Mouse (Mus musculus) adrenal gland (tissue): ENCODE data around the gene Il21r.

ENCODE experiments used
- intact Hi-C: fragments of 180-260 bp; cut with DNase I; formaldehyde crosslinking; loops from one replicate; pipeline ENCODE4 v1.15.1; 2025
- long read RNA-seq, 2 experiments: library from polyadenylated mRNA; unstranded; transcript quantifications; one replicate each; pipeline ENCODE4 v2.0.0; 2020; ENCODE audit warnings: borderline replicate concordance in 1 of 2; ENCODE audit not compliant: insufficient replicate concordance in 1 of 2

Gene Il21r
- long read RNA-seq, experiment 1 = 0 reads
- long read RNA-seq, experiment 2 = 0 reads

GRCm38 (mm10) chr7:125603185-125603631 is at the start of gene Il21r:
Gene Il21r (plus strand): TSS chr7:125603429.
- intact Hi-C loops = no loop called here

GRCm38 (mm10) chr7:125553653-125554428 is 49.4 kb upstream of the Il21r start:
- intact Hi-C loops = no loop called here

- intact Hi-C loops = no loop called here
Measured at GRCm38 (mm10) chr7:125554456-125555114, 48.6 kb upstream of the Il21r start.

- intact Hi-C loops = no loop called here
Measured at GRCm38 (mm10) chr7:125555351-125555872, 47.8 kb upstream of the Il21r start.

- intact Hi-C loops = no loop called here
Measured at GRCm38 (mm10) chr7:125556096-125556495, 47.1 kb upstream of the Il21r start.

GRCm38 (mm10) chr7:125556865-125557264 is 46.4 kb upstream of the Il21r start:
- intact Hi-C loops = no loop called here

- intact Hi-C loops = no loop called here
Measured at GRCm38 (mm10) chr7:125558401-125558945, 44.8 kb upstream of the Il21r start.

- intact Hi-C loops = no loop called here
Measured at GRCm38 (mm10) chr7:125558997-125559396, 44.2 kb upstream of the Il21r start.

GRCm38 (mm10) chr7:125559537-125559936 is 43.7 kb upstream of the Il21r start:
- intact Hi-C loops = no loop called here

GRCm38 (mm10) chr7:125560146-125560785 is 43.0 kb upstream of the Il21r start:
- intact Hi-C loops = no loop called here

- intact Hi-C loops = no loop called here
Measured at GRCm38 (mm10) chr7:125561085-125561690, 42.0 kb upstream of the Il21r start.

GRCm38 (mm10) chr7:125562413-125562812 is 40.8 kb upstream of the Il21r start:
- intact Hi-C loops = no loop called here

- intact Hi-C loops = no loop called here
Measured at GRCm38 (mm10) chr7:125563093-125563492, 40.1 kb upstream of the Il21r start.

- intact Hi-C loops = no loop called here
Measured at GRCm38 (mm10) chr7:125564316-125565024, 38.8 kb upstream of the Il21r start.

GRCm38 (mm10) chr7:125565516-125566285 is 37.5 kb upstream of the Il21r start:
- intact Hi-C loops = no loop called here

- intact Hi-C loops = no loop called here
Measured at GRCm38 (mm10) chr7:125566420-125566819, 36.8 kb upstream of the Il21r start.

- intact Hi-C loops = no loop called here
Measured at GRCm38 (mm10) chr7:125568888-125569287, 34.3 kb upstream of the Il21r start.

- intact Hi-C loops = no loop called here
Measured at GRCm38 (mm10) chr7:125571891-125572290, 31.3 kb upstream of the Il21r start.

- intact Hi-C loops = no loop called here
Measured at GRCm38 (mm10) chr7:125572737-125573136, 30.5 kb upstream of the Il21r start.

GRCm38 (mm10) chr7:125573849-125574248 is 29.4 kb upstream of the Il21r start:
- intact Hi-C loops = no loop called here
